Mouse (Mus musculus): ENCODE data around the gene Tbcb. TPM values are rescaled to one million over a fixed set of nuclear protein-coding genes. Genes with fewer than 3 reads are reported as not detected.
"Not testable (repeated sequence)": the region's sequence is repeated elsewhere in the genome, so short reads cannot be mapped to it uniquely, and the experiment has no call there.

The Tbcb gene
- polyA plus RNA-seq, 1 experiment from 2014 or later, result 142 TPM

GRCm38 (mm10) chr7:30206364-30206763, 25.7 kb downstream of the Tbcb start:
- H3K9me3 ChIP-seq (ENCODE audit: low read length); DNase-seq (ENCODE audit: low spot score); H3K4me3 ChIP-seq (ENCODE audit: low read depth, low read length); H3K27ac ChIP-seq (ENCODE audit: low read length); H3K9ac ChIP-seq (replicated peaks; ENCODE audit: low read depth); H3K4me1 ChIP-seq (ENCODE audit: insufficient read depth, low read depth, low read length); H3K36me3 ChIP-seq (ENCODE audit: insufficient read depth, low read length); H3K27me3 ChIP-seq (replicated peaks; ENCODE audit: insufficient read depth, low read length); ATAC-seq; H3K4me2 ChIP-seq (replicated peaks; ENCODE audit: low read depth, low read length): not testable (repeated sequence)
- TF ChIP-seq CTCF (IDR thresholded peaks at IDR 0.05), result peak; percentile 10; the same call in 1 of the 2 replicates
- 48% methylated on average over 5 of the region's 5 CpGs for WGBS

- Histone ChIP-seq H3K9me3 (ENCODE audit: low read length) (no peaks in the 10 kb centered on the region), H3K27ac (ENCODE audit: low read length) (no peak overlapping the region), H3K36me3 (ENCODE audit: insufficient read depth, low read length) (no peaks in the 10 kb centered on the region), H3K9ac (replicated peaks; ENCODE audit: low read depth) (no peak overlapping the region), H3K4me2 (replicated peaks; ENCODE audit: low read depth, low read length) (no peak overlapping the region), H3K4me3 (ENCODE audit: low read depth, low read length) (no peak overlapping the region), H3K27me3 (replicated peaks; ENCODE audit: insufficient read depth, low read length) (no peaks in the 10 kb centered on the region), H3K4me1 (ENCODE audit: insufficient read depth, low read depth, low read length) (no peaks in the 10 kb centered on the region)
- ATAC-seq (no peak), DNase-seq (ENCODE audit: low spot score) (peak; percentile 74)
- 0% methylated on average over 2 of the region's 2 CpGs for WGBS
- TF ChIP-seq EP300 (IDR thresholded peaks at IDR 0.05), result no peak
- peak; percentile 88 for TF ChIP-seq CTCF (IDR thresholded peaks at IDR 0.05)
Measured at GRCm38 (mm10) chr7:30205383-30205782, 26.7 kb downstream of the Tbcb start.

- no peak overlapping the region for H3K27ac ChIP-seq (ENCODE audit: low read length)
- no peaks in the 10 kb centered on the region for H3K9me3 ChIP-seq (ENCODE audit: low read length)
- no peaks in the 10 kb centered on the region for H3K36me3 ChIP-seq (ENCODE audit: insufficient read depth, low read length)
- WGBS, result 18% methylated on average over 8 of the region's 8 CpGs
- H3K4me2 ChIP-seq (replicated peaks; ENCODE audit: low read depth, low read length), result no peak overlapping the region
- ATAC-seq (no peak), DNase-seq (ENCODE audit: low spot score) (no peak)
- no peaks in the 10 kb centered on the region for H3K27me3 ChIP-seq (replicated peaks; ENCODE audit: insufficient read depth, low read length)
- TF ChIP-seq CTCF (IDR thresholded peaks at IDR 0.05) (no peak), EP300 (IDR thresholded peaks at IDR 0.05) (no peak)
- no peak overlapping the region for H3K9ac ChIP-seq (replicated peaks; ENCODE audit: low read depth)
- no peaks in the 10 kb centered on the region for H3K4me1 ChIP-seq (ENCODE audit: insufficient read depth, low read depth, low read length)
- H3K4me3 ChIP-seq (ENCODE audit: low read depth, low read length), result no peak overlapping the region
Measured at GRCm38 (mm10) chr7:30204380-30204779, 27.7 kb downstream of the Tbcb start.

- TF ChIP-seq EP300 (IDR thresholded peaks at IDR 0.05) (no peak), CTCF (IDR thresholded peaks at IDR 0.05) (no peak)
- no peak overlapping the region for H3K9ac ChIP-seq (replicated peaks; ENCODE audit: low read depth)
- WGBS, result 38% methylated on average over 11 of the region's 11 CpGs
- no peaks in the 10 kb centered on the region for H3K27me3 ChIP-seq (replicated peaks; ENCODE audit: insufficient read depth, low read length)
- no peak overlapping the region for H3K4me3 ChIP-seq (ENCODE audit: low read depth, low read length)
- H3K9me3 ChIP-seq (ENCODE audit: low read length), result no peaks in the 10 kb centered on the region
- H3K36me3 ChIP-seq (ENCODE audit: insufficient read depth, low read length), result no peaks in the 10 kb centered on the region
- no peak overlapping the region for H3K27ac ChIP-seq (ENCODE audit: low read length)
- ATAC-seq, result no peak
- H3K4me2 ChIP-seq (replicated peaks; ENCODE audit: low read depth, low read length), result no peak overlapping the region
- H3K4me1 ChIP-seq (ENCODE audit: insufficient read depth, low read depth, low read length), result no peaks in the 10 kb centered on the region
- DNase-seq (ENCODE audit: low spot score), result no peak
Measured at GRCm38 (mm10) chr7:30202895-30203690, 29.0 kb downstream of the Tbcb start.

GRCm38 (mm10) chr7:30200661-30201060, 31.4 kb downstream of the Tbcb start:
- not testable (repeated sequence) for DNase-seq (ENCODE audit: low spot score); H3K27me3 ChIP-seq (replicated peaks; ENCODE audit: insufficient read depth, low read length); H3K4me1 ChIP-seq (ENCODE audit: insufficient read depth, low read depth, low read length); H3K9ac ChIP-seq (replicated peaks; ENCODE audit: low read depth); H3K9me3 ChIP-seq (ENCODE audit: low read length); H3K4me2 ChIP-seq (replicated peaks; ENCODE audit: low read depth, low read length); H3K27ac ChIP-seq (ENCODE audit: low read length); H3K36me3 ChIP-seq (ENCODE audit: insufficient read depth, low read length); ATAC-seq; H3K4me3 ChIP-seq (ENCODE audit: low read depth, low read length)
- WGBS, result 90% methylated on average over 5 of the region's 5 CpGs

- H3K4me3 ChIP-seq (ENCODE audit: low read depth, low read length), result no peak overlapping the region
- TF ChIP-seq EP300 (IDR thresholded peaks at IDR 0.05) (no peak), CTCF (IDR thresholded peaks at IDR 0.05) (no peak)
- H3K27me3 ChIP-seq (replicated peaks; ENCODE audit: insufficient read depth, low read length), result no peaks in the 10 kb centered on the region
- H3K9me3 ChIP-seq (ENCODE audit: low read length), result no peaks in the 10 kb centered on the region
- H3K4me1 ChIP-seq (ENCODE audit: insufficient read depth, low read depth, low read length), result 0 out of 2 replicates have a peak, but pooled peaks cover 1% of the 10 kb centered on the region
- no peak overlapping the region for H3K9ac ChIP-seq (replicated peaks; ENCODE audit: low read depth)
- ATAC-seq, result no peak
- no peak for DNase-seq (ENCODE audit: low spot score)
- 78% methylated on average over 5 of the region's 5 CpGs for WGBS
- no peak overlapping the region for H3K4me2 ChIP-seq (replicated peaks; ENCODE audit: low read depth, low read length)
- H3K27ac ChIP-seq (ENCODE audit: low read length), result no peak overlapping the region
- no peaks in the 10 kb centered on the region for H3K36me3 ChIP-seq (ENCODE audit: insufficient read depth, low read length)
Measured at GRCm38 (mm10) chr7:30200200-30200599, 31.9 kb downstream of the Tbcb start.

Data from lung, postnatal 0 days (tissue).